Mouse (Mus musculus): ENCODE measurements around the gene BC080695.
"Not testable (repeated sequence)": the region's sequence is repeated elsewhere in the genome, so short reads cannot be mapped to it uniquely, and the experiment has no call there.

- TF ChIP-seq CTCF, EP300 (IDR thresholded peaks at IDR 0.05): not testable (repeated sequence)
Observed at GRCm38 (mm10) chr4:143611927-143612326, 60.4 kb downstream of the BC080695 start.
